Mouse (Mus musculus): Measurements from ENCODE around the gene Slc6a21. TPM values are rescaled to one million over a fixed set of nuclear protein-coding genes. Genes with fewer than 3 reads are reported as not detected.

Gene Slc6a21
- polyA plus RNA-seq, 1 experiment from 2014 or later: not detected

- peaks cover 23% of the 10 kb centered on the region for H3K36me3 ChIP-seq (ENCODE audit: control insufficient read depth, insufficient read depth, low read length)
- 16% methylated on average over 29 of the region's 29 CpGs for WGBS
- 0 out of 2 replicates have a peak, but pooled peaks have one; percentile 6 for ATAC-seq (ENCODE audit: low read depth)
- no peak overlapping the region; the same call in 1 of the 2 replicates for H3K27ac ChIP-seq (ENCODE audit: low read length)
- peak overlapping the region; percentile 50 for H3K9ac ChIP-seq (ENCODE audit: low read length)
- H3K4me1 ChIP-seq (replicated peaks; ENCODE audit: control insufficient read depth, insufficient read depth, low read length): peaks cover 22% of the 10 kb centered on the region
- H3K27me3 ChIP-seq (ENCODE audit: control insufficient read depth, insufficient read depth, low read depth, low read length): no peaks in the 10 kb centered on the region
- H3K4me3 ChIP-seq (ENCODE audit: low read length): peak overlapping the region; percentile 38
- peak overlapping the region; percentile 56 for H3K4me2 ChIP-seq (ENCODE audit: low read depth, low read length)
- no peaks in the 10 kb centered on the region for H3K9me3 ChIP-seq (ENCODE audit: control insufficient read depth, low read length)
Measured at GRCm38 (mm10) chr7:45234333-45234841, 42.9 kb upstream of the Slc6a21 start.

- Histone ChIP-seq H3K9me3 (ENCODE audit: control insufficient read depth, low read length) (no peaks in the 10 kb centered on the region), H3K27ac (ENCODE audit: low read length) (no peak overlapping the region; the same call in 1 of the 2 replicates)
Measured at GRCm38 (mm10) chr7:45234922-45235571, 42.3 kb upstream of the Slc6a21 start.

DNA sequence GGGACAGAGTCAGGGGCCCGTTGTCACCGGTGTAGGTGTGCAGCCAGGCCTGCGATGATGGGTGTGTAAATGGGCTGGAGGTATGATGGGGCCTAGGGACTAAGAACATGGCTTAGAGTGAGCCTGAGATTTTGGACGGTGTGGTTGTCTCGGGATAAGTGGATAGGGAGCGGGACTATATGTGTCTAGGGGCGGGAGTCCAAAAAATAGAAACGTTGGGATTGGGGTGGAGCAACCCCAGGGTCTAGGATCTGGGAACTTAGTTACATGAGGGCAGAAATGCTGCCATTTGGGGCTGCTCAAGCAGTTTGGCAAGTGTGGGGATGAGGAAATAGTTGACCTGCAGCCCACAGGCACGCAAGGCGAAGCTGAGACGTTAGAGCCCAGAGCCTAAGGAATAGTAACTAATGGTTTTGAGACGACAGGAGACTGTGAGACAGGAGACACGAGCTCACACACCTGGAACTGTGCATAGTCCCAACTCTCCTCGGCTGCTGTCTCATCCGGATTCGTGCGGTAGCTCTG is 41.6 kb upstream of the Slc6a21 start:
- Histone ChIP-seq H3K36me3 (ENCODE audit: control insufficient read depth, insufficient read depth, low read length) (peaks cover 18% of the 10 kb centered on the region), H3K27ac (ENCODE audit: low read length) (no peak overlapping the region), H3K4me3 (ENCODE audit: low read length) (peak overlapping the region; percentile 38), H3K4me1 (replicated peaks; ENCODE audit: control insufficient read depth, insufficient read depth, low read length) (peaks cover 23% of the 10 kb centered on the region), H3K4me2 (ENCODE audit: low read depth, low read length) (peak overlapping the region; percentile 56), H3K27me3 (ENCODE audit: control insufficient read depth, insufficient read depth, low read depth, low read length) (no peaks in the 10 kb centered on the region), H3K9me3 (ENCODE audit: control insufficient read depth, low read length) (no peaks in the 10 kb centered on the region), H3K9ac (ENCODE audit: low read length) (peak overlapping the region; percentile 7)
- WGBS: 28% methylated on average over 17 of the region's 17 CpGs
- peak; percentile 23 for ATAC-seq (ENCODE audit: low read depth)

More at GRCm38 (mm10) chr7:45234922-45235571, 42.3 kb upstream of the Slc6a21 start:
- Histone ChIP-seq H3K9ac (ENCODE audit: low read length) (peak overlapping the region; percentile 7), H3K36me3 (ENCODE audit: control insufficient read depth, insufficient read depth, low read length) (peaks cover 18% of the 10 kb centered on the region), H3K4me3 (ENCODE audit: low read length) (peak overlapping the region; percentile 38), H3K4me2 (ENCODE audit: low read depth, low read length) (peak overlapping the region; percentile 56), H3K4me1 (replicated peaks; ENCODE audit: control insufficient read depth, insufficient read depth, low read length) (peaks cover 22% of the 10 kb centered on the region), H3K27me3 (ENCODE audit: control insufficient read depth, insufficient read depth, low read depth, low read length) (no peaks in the 10 kb centered on the region)
- 6% methylated on average over 21 of the region's 21 CpGs for WGBS
- ATAC-seq (ENCODE audit: low read depth): peak; percentile 86

DNA sequence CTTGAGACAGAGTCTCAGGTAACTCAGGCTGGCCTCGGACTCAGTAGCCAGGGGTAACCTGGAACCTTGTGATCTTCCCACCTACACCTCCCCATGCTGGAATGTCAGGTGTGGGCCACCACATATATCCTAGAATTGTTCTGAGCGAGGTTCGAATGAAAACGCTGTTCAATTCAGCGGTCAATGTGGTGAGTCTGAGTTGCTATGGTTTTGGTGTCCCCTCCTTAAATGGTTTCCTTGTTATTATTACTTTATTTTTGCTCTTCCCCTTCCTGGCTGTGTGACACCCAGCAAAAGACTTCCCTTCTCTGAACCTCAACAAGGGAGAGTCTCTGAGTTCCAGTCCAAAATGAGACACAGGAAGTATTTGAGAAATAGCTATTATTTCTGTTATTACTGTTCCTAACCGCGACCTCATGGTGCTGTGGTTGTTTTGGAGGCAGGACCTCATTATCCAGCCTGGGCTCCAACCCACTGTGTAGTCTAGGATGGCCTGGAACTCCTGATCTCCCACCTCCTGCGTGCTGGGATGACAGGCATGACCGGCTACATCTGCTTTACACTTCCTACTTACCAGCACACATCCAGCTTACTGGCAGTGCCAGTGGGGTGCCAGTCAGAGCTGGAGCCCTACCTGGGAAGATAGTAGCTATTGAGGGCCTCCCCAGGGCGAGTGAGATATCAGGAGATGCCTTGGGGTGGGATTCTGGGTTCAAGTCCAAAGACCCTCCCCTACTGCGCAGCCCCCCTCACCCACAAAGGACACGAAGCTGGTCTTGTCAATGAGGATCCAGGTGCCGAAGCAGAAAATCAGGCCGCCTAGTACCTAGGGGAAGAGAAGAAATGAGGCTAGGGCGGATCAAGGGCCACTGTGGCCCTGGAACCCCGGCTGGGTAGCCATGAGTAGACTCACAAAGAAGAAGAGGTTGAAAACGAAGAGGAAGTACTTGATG is 39.3 kb upstream of the Slc6a21 start:
- no peaks in the 10 kb centered on the region for H3K9me3 ChIP-seq (ENCODE audit: control insufficient read depth, low read length)
- no peak overlapping the region for H3K27ac ChIP-seq (ENCODE audit: low read length)
- peaks cover 25% of the 10 kb centered on the region for H3K4me1 ChIP-seq (replicated peaks; ENCODE audit: control insufficient read depth, insufficient read depth, low read length)
- H3K27me3 ChIP-seq (ENCODE audit: control insufficient read depth, insufficient read depth, low read depth, low read length): no peaks in the 10 kb centered on the region
- H3K36me3 ChIP-seq (ENCODE audit: control insufficient read depth, insufficient read depth, low read length): peaks cover 2% of the 10 kb centered on the region; the same call in 1 of the 2 replicates
- H3K4me2 ChIP-seq (ENCODE audit: low read depth, low read length): no peak overlapping the region
- no peak overlapping the region for H3K9ac ChIP-seq (ENCODE audit: low read length)
- no peak overlapping the region for H3K4me3 ChIP-seq (ENCODE audit: low read length)
- 66% methylated on average over 17 of the region's 17 CpGs for WGBS
- no peak for ATAC-seq (ENCODE audit: low read depth)

DNA sequence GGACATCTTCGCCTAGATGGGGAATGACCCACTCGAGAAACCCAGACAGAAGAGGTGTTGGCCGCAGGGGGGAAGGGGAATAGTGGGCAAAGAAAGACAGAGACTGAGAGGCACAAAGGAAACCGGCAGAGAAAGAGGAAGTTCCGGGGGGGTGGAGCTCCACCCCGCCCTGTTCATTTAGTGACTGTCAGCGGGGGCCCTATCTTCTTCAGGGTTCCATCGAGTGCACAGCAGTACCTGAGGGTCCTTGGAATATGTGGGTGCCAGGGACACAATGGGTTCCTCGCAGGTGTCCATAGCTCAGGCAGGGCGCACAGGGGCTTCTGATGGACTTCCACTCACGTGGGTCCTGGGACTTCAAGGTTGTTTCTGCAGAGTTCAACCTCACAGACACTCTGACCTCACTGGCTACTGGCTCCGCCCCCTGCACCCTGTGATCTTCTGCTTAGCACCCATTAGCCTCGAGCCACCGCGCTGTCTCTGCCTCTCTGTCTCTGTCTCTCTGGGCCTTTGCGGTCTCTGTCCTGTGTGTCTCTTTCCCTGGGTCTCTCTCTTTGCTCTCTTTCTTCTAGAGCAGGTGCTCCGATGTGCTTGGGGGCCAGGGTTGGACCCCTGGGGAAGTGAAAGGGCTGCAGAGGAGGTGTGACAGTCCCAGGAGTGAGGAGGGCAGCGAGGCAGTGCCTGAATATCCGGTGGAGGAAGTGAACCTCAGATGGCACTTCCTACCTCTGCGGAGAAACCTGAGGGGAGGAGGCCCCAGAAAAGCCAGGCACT is 38.4 kb upstream of the Slc6a21 start, which contains the start of gene Cd37:
Gene Cd37 (minus strand): TSS at position 393 of the 774 bp plus-strand sequence.
- no peak within 1 kb of the TSS for H3K4me2 ChIP-seq (ENCODE audit: low read depth, low read length)
- ATAC-seq (ENCODE audit: low read depth): no peak

GRCm38 (mm10) chr7:45240109-45240508 is 37.2 kb upstream of the Slc6a21 start:
- no peak for ATAC-seq (ENCODE audit: low read depth)
- Histone ChIP-seq H3K27me3 (ENCODE audit: control insufficient read depth, insufficient read depth, low read depth, low read length) (no peaks in the 10 kb centered on the region), H3K4me3 (ENCODE audit: low read length) (no peak overlapping the region), H3K27ac (ENCODE audit: low read length) (no peak overlapping the region), H3K4me2 (ENCODE audit: low read depth, low read length) (no peak overlapping the region), H3K36me3 (ENCODE audit: control insufficient read depth, insufficient read depth, low read length) (no peaks in the 10 kb centered on the region), H3K9ac (ENCODE audit: low read length) (no peak overlapping the region), H3K9me3 (ENCODE audit: control insufficient read depth, low read length) (no peaks in the 10 kb centered on the region), H3K4me1 (replicated peaks; ENCODE audit: control insufficient read depth, insufficient read depth, low read length) (peaks cover 4% of the 10 kb centered on the region)
- 85% methylated on average over 7 of the region's 7 CpGs for WGBS

More for the DNA sequence above, 38.4 kb upstream of the Slc6a21 start, which contains the start of gene Cd37:
- Histone ChIP-seq H3K9ac (ENCODE audit: low read length) (no peak within 1 kb of the TSS), H3K9me3 (ENCODE audit: control insufficient read depth, low read length) (no peaks in the 10 kb centered on the region), H3K36me3 (ENCODE audit: control insufficient read depth, insufficient read depth, low read length) (no peaks in the 10 kb centered on the region), H3K27me3 (ENCODE audit: control insufficient read depth, insufficient read depth, low read depth, low read length) (no peaks in the 10 kb centered on the region), H3K4me3 (ENCODE audit: low read length) (no peak within 1 kb of the TSS), H3K4me1 (replicated peaks; ENCODE audit: control insufficient read depth, insufficient read depth, low read length) (peaks cover 16% of the 10 kb centered on the region), H3K27ac (ENCODE audit: low read length) (no peak within 1 kb of the TSS)
- WGBS: 34% methylated on average over 20 of the region's 20 CpGs

- Histone ChIP-seq H3K36me3 (ENCODE audit: control insufficient read depth, insufficient read depth, low read length) (no peaks in the 10 kb centered on the region), H3K9me3 (ENCODE audit: control insufficient read depth, low read length) (no peaks in the 10 kb centered on the region), H3K4me2 (ENCODE audit: low read depth, low read length) (peak within 1 kb of the TSS; percentile 53), H3K27me3 (ENCODE audit: control insufficient read depth, insufficient read depth, low read depth, low read length) (no peaks in the 10 kb centered on the region), H3K27ac (ENCODE audit: low read length) (no peak within 1 kb of the TSS), H3K4me3 (ENCODE audit: low read length) (peak within 1 kb of the TSS; percentile 26), H3K4me1 (replicated peaks; ENCODE audit: control insufficient read depth, insufficient read depth, low read length) (0 out of 2 replicates have a peak, but pooled peaks cover 4% of the 10 kb centered on the region), H3K9ac (ENCODE audit: low read length) (peak within 1 kb of the TSS; percentile 42)
- peak; percentile 41; the same call in 1 of the 2 replicates for ATAC-seq (ENCODE audit: low read depth)
- 16% methylated on average over 50 of the region's 53 CpGs for WGBS
Measured at GRCm38 (mm10) chr7:45240633-45241388, 36.5 kb upstream of the Slc6a21 start, which contains the start of gene Slc6a16. Gene Slc6a16, plus strand, starts transcription at chr7:45241085.

GRCm38 (mm10) chr7:45241389-45241749 is 35.9 kb upstream of the Slc6a21 start:
- 83% methylated on average over 6 of the region's 6 CpGs for WGBS
- no peak overlapping the region for H3K4me3 ChIP-seq (ENCODE audit: low read length)

More at GRCm38 (mm10) chr7:45241389-45241749, 35.9 kb upstream of the Slc6a21 start:
- peak overlapping the region; percentile 53; the same call in 1 of the 2 replicates for H3K4me2 ChIP-seq (ENCODE audit: low read depth, low read length)
- H3K4me1 ChIP-seq (replicated peaks; ENCODE audit: control insufficient read depth, insufficient read depth, low read length): 0 out of 2 replicates have a peak, but pooled peaks cover 4% of the 10 kb centered on the region
- no peak overlapping the region for H3K9ac ChIP-seq (ENCODE audit: low read length)
- H3K27me3 ChIP-seq (ENCODE audit: control insufficient read depth, insufficient read depth, low read depth, low read length): no peaks in the 10 kb centered on the region
- no peaks in the 10 kb centered on the region for H3K9me3 ChIP-seq (ENCODE audit: control insufficient read depth, low read length)
- no peaks in the 10 kb centered on the region for H3K36me3 ChIP-seq (ENCODE audit: control insufficient read depth, insufficient read depth, low read length)
- no peak overlapping the region for H3K27ac ChIP-seq (ENCODE audit: low read length)
- ATAC-seq (ENCODE audit: low read depth): no peak
